In genomic region chr16:93906156-93907014, GRCm38 (mm10) we compare ENCODE assay signal across 8 mouse cellular contexts. TPM values are rescaled to one million over a fixed set of nuclear protein-coding genes. Genes with fewer than 3 reads are reported as not detected.
DNase-seq lines count a peak whose midpoint lies in the region; ATAC-seq and TF ChIP-seq lines count a peak whose summit lies in the region.

No protein-coding gene starts in this region.

- peak; percentile 80 for ATAC-seq in common myeloid progenitor, adult 5-6 weeks (replicated peaks; ENCODE audit: low read depth, poor library complexity, severe bottlenecking)
- ATAC-seq in limb, embryonic 13.5 days (ENCODE audit: low FRiP score, low read depth) = peak; percentile 28; the same call in 1 of the 2 replicates
- ATAC-seq in midbrain, postnatal 0 days (ENCODE audit: low FRiP score) = no peak
- ATAC-seq in stomach, embryonic 16.5 days (ENCODE audit: insufficient read depth, low FRiP score) = peak; percentile 34; the same call in 1 of the 2 replicates

- H3K27ac ChIP-seq in gastrocnemius, adult 2 months = no peak overlapping the region
- H3K27ac ChIP-seq in limb, embryonic 13.5 days = 0 out of 2 replicates have a peak overlapping the region, but pooled peaks have one; percentile 1
- no peak overlapping the region for H3K27ac ChIP-seq in midbrain, postnatal 0 days (ENCODE audit: low read depth, low read length)
- no peak overlapping the region for H3K27ac ChIP-seq in stomach, embryonic 16.5 days (ENCODE audit: low read length)

- H3K36me3 ChIP-seq in limb, embryonic 13.5 days = peaks cover 44% of the 10 kb centered on the region
- H3K36me3 ChIP-seq in midbrain, postnatal 0 days (ENCODE audit: insufficient read depth, low read length) = no peaks in the 10 kb centered on the region
- peaks cover 2% of the 10 kb centered on the region for H3K36me3 ChIP-seq in stomach, embryonic 16.5 days (ENCODE audit: control insufficient read depth, insufficient read depth, low read length)

- peaks cover 7% of the 10 kb centered on the region; the same call in 1 of the 2 replicates for H3K4me1 ChIP-seq in limb, embryonic 13.5 days
- H3K4me1 ChIP-seq in midbrain, postnatal 0 days (ENCODE audit: insufficient read depth, low read length) = no peaks in the 10 kb centered on the region
- H3K4me1 ChIP-seq in stomach, embryonic 16.5 days (ENCODE audit: control insufficient read depth, insufficient read depth, low read length) = 0 out of 2 replicates have a peak, but pooled peaks cover 3% of the 10 kb centered on the region

- DNase-seq in B cell, adult 2 months = peak; percentile 63 to 64
- peak; percentile 88 for DNase-seq in R1 (ENCODE audit: low read depth, low spot score)
- peak; percentile 60 for DNase-seq in gastrocnemius, adult 2 months
- peak; percentile 82 for DNase-seq in kidney, adult 18-20 months
- DNase-seq in midbrain, postnatal 0 days (ENCODE audit: low spot score) = peak; percentile 72

- no peaks in the 10 kb centered on the region for H3K27me3 ChIP-seq in limb, embryonic 13.5 days
- no peaks in the 10 kb centered on the region for H3K27me3 ChIP-seq in midbrain, postnatal 0 days (ENCODE audit: insufficient read depth, low read length)
- no peaks in the 10 kb centered on the region for H3K27me3 ChIP-seq in stomach, embryonic 16.5 days (ENCODE audit: control insufficient read depth, insufficient read depth, low read length)

- intact Hi-C loops in gastrocnemius, adult 2 months (cut with DNase I) = no loop called here

- no peak overlapping the region for H3K9ac ChIP-seq in limb, embryonic 13.5 days
- H3K9ac ChIP-seq in midbrain, postnatal 0 days (replicated peaks; ENCODE audit: low read length, poor library complexity, severe bottlenecking) = no peak overlapping the region
- H3K9ac ChIP-seq in stomach, embryonic 16.5 days (ENCODE audit: low read length) = no peak overlapping the region

- no peaks in the 10 kb centered on the region for H3K9me3 ChIP-seq in limb, embryonic 13.5 days
- no peaks in the 10 kb centered on the region for H3K9me3 ChIP-seq in midbrain, postnatal 0 days (ENCODE audit: low read length)
- H3K9me3 ChIP-seq in stomach, embryonic 16.5 days (replicated peaks; ENCODE audit: control insufficient read depth, low read length) = no peaks in the 10 kb centered on the region

- TF ChIP-seq CTCF in gastrocnemius, adult 2 months (IDR thresholded peaks at IDR 0.05) = peak; percentile 98
- peak; percentile 93 for TF ChIP-seq CTCF in midbrain, postnatal 0 days (IDR thresholded peaks at IDR 0.05)

- H3K4me2 ChIP-seq in limb, embryonic 13.5 days (replicated peaks) = no peak overlapping the region
- H3K4me2 ChIP-seq in midbrain, postnatal 0 days (ENCODE audit: low read depth, low read length, poor library complexity, severe bottlenecking) = no peak overlapping the region
- no peak overlapping the region for H3K4me2 ChIP-seq in stomach, embryonic 16.5 days (ENCODE audit: low read depth, low read length)

- H3K4me3 ChIP-seq in gastrocnemius, adult 2 months = no peak overlapping the region
- H3K4me3 ChIP-seq in limb, embryonic 13.5 days = no peak overlapping the region
- H3K4me3 ChIP-seq in midbrain, postnatal 0 days (ENCODE audit: low read depth, low read length) = no peak overlapping the region
- no peak overlapping the region for H3K4me3 ChIP-seq in stomach, embryonic 16.5 days (replicated peaks; ENCODE audit: low read length)

- WGBS in limb, embryonic 13.5 days = 68% methylated on average over 11 of the region's 11 CpGs
- WGBS in midbrain, postnatal 0 days = 70% methylated on average over 11 of the region's 11 CpGs
- 59% methylated on average over 11 of the region's 11 CpGs for WGBS in stomach, embryonic 16.5 days

RNA-seq across cellular contexts. Expression of gene Chaf1b, which starts 22.7 kb away (rescaled TPM):
- total RNA-seq in common myeloid progenitor, adult 5-6 weeks (2017) = 68.7 and 85.7 TPM in 2 replicates
- under 1 TPM; 0.20 to 0.25 TPM for total RNA-seq in gastrocnemius, adult 2 months (2021)
- polyA plus RNA-seq in limb, embryonic 13.5 days (2015; fragmentation: Nextera tagmentation; extraction: Ambion mirVana) = 75.1 and 80.0 TPM in 2 replicates
- total RNA-seq in midbrain, postnatal 0 days (2014; rRNA removed) = 7.6 and 9.3 TPM in 2 replicates
- 11.6 and 12.0 TPM in 2 replicates for polyA plus RNA-seq in midbrain, postnatal 0 days (2015; fragmentation: Nextera tagmentation; extraction: Ambion mirVana)
- polyA plus RNA-seq in stomach, embryonic 16.5 days (2015; fragmentation: Nextera tagmentation; extraction: Ambion mirVana) = 42.9 and 45.8 TPM in 2 replicates
